8 mouse cellular contexts compared by ENCODE assay signal in genomic region chr19:10025169-10025875, GRCm38 (mm10). TPM values are rescaled to one million over a fixed set of nuclear protein-coding genes. Genes with fewer than 3 reads are reported as not detected.
A peak's percentile ranks its signal among the peaks of the same experiment; 100 is the strongest.
DNase-seq lines count a peak whose midpoint lies in the region; ATAC-seq lines count a peak whose summit lies in the region.
"Had no signal": no experiment of that assay in that cellular context is flagged by ENCODE, and none has a peak within 500 bp of the region (broad histone marks: within the 10 kb centered on the region; RNA-seq: fewer than 3 reads in every experiment).

No protein-coding gene starts in this region.

- 0 out of 2 replicates have a peak overlapping the region, but pooled peaks have one; percentile 31 for H3K27ac ChIP-seq in embryonic facial prominence, embryonic 11.5 days (replicated peaks; ENCODE audit: low read depth, low read length)
- H3K27ac ChIP-seq in limb, embryonic 10.5 days, result peak overlapping the region; percentile 76
- H3K27ac ChIP-seq in neural tube, embryonic 14.5 days (ENCODE audit: low read depth, low read length), result no peak overlapping the region; the same call in 1 of the 2 replicates
- H3K27ac ChIP-seq: midbrain, embryonic 12.5 days had no signal

- WGBS in embryonic facial prominence, embryonic 11.5 days, result 25% methylated on average over 8 of the region's 8 CpGs
- WGBS in limb, embryonic 10.5 days, result 29% methylated on average over 8 of the region's 8 CpGs
- 21% methylated on average over 8 of the region's 8 CpGs for WGBS in neural tube, embryonic 14.5 days

- H3K27me3 ChIP-seq in embryonic facial prominence, embryonic 11.5 days (ENCODE audit: control insufficient read depth, insufficient read depth, low read length), result no peaks in the 10 kb centered on the region
- no peaks in the 10 kb centered on the region for H3K27me3 ChIP-seq in limb, embryonic 10.5 days (ENCODE audit: low read depth, poor library complexity, severe bottlenecking)
- H3K27me3 ChIP-seq in neural tube, embryonic 14.5 days (ENCODE audit: control insufficient read depth, insufficient read depth, low read length), result no peaks in the 10 kb centered on the region
- H3K27me3 ChIP-seq: midbrain, embryonic 12.5 days had no signal

- peaks cover 2% of the 10 kb centered on the region for H3K36me3 ChIP-seq in embryonic facial prominence, embryonic 11.5 days (replicated peaks; ENCODE audit: control insufficient read depth, insufficient read depth, low read depth, low read length)
- H3K36me3 ChIP-seq in limb, embryonic 10.5 days, result peaks cover 42% of the 10 kb centered on the region
- no peaks in the 10 kb centered on the region; the same call in 1 of the 2 replicates for H3K36me3 ChIP-seq in neural tube, embryonic 14.5 days (ENCODE audit: control insufficient read depth, insufficient read depth, low read length)
- H3K36me3 ChIP-seq: midbrain, embryonic 12.5 days had no signal

- H3K4me2 ChIP-seq in embryonic facial prominence, embryonic 11.5 days (ENCODE audit: low read depth, low read length), result no peak overlapping the region
- 0 out of 2 replicates have a peak overlapping the region, but pooled peaks have one; percentile 6 for H3K4me2 ChIP-seq in neural tube, embryonic 14.5 days (ENCODE audit: low read depth, low read length)
- H3K4me2 ChIP-seq: midbrain, embryonic 12.5 days had no signal

- intact Hi-C loops in heart, postnatal 14 days (cut with DNase I), result no loop called here

- H3K9ac ChIP-seq in embryonic facial prominence, embryonic 11.5 days (replicated peaks; ENCODE audit: low read length), result no peak overlapping the region
- H3K9ac ChIP-seq in neural tube, embryonic 14.5 days (replicated peaks; ENCODE audit: low read depth, low read length), result no peak overlapping the region
- H3K9ac ChIP-seq: midbrain, embryonic 12.5 days had no signal

- H3K4me1 ChIP-seq in embryonic facial prominence, embryonic 11.5 days (ENCODE audit: control insufficient read depth, insufficient read depth, low read length), result no peaks in the 10 kb centered on the region
- H3K4me1 ChIP-seq in limb, embryonic 10.5 days, result peaks cover 42% of the 10 kb centered on the region
- no peaks in the 10 kb centered on the region for H3K4me1 ChIP-seq in neural tube, embryonic 14.5 days (ENCODE audit: control insufficient read depth, insufficient read depth, low read length)

- no peak for ATAC-seq in embryonic facial prominence, embryonic 11.5 days (replicated peaks; ENCODE audit: insufficient number of reproducible peaks, low FRiP score, low TSS enrichment, low read depth)
- ATAC-seq in neural tube, embryonic 14.5 days (ENCODE audit: low read depth), result peak; percentile 66; the same call in 1 of the 2 replicates

- no peaks in the 10 kb centered on the region for H3K9me3 ChIP-seq in embryonic facial prominence, embryonic 11.5 days (replicated peaks; ENCODE audit: control insufficient read depth, low read length)
- H3K9me3 ChIP-seq in limb, embryonic 10.5 days (replicated peaks), result no peaks in the 10 kb centered on the region
- no peaks in the 10 kb centered on the region for H3K9me3 ChIP-seq in neural tube, embryonic 14.5 days (ENCODE audit: control insufficient read depth, low read length)
- H3K9me3 ChIP-seq: midbrain, embryonic 12.5 days had no signal

- DNase-seq in urinary bladder, postnatal 14 days (ENCODE audit: low spot score), result peak; percentile 51
- DNase-seq in urinary bladder, postnatal 25 days (ENCODE audit: low spot score), result no peak
- peak; percentile 62 for DNase-seq in embryonic facial prominence, embryonic 11.5 days (ENCODE audit: low spot score)
- peak; percentile 65 to 72 for DNase-seq in heart, postnatal 14 days
- DNase-seq in limb, embryonic 10.5 days (ENCODE audit: low spot score), result no peak
- DNase-seq in natural killer cell, adult 2 months (ENCODE audit: low spot score in 2 of 2), result no peak

- no peak overlapping the region for H3K4me3 ChIP-seq in embryonic facial prominence, embryonic 11.5 days (ENCODE audit: low read depth, low read length)
- H3K4me3 ChIP-seq in limb, embryonic 10.5 days, result no peak overlapping the region
- H3K4me3 ChIP-seq in neural tube, embryonic 14.5 days (ENCODE audit: low read depth, low read length), result no peak overlapping the region
- H3K4me3 ChIP-seq: midbrain, embryonic 12.5 days had no signal

RNA-seq across cellular contexts. Expression of gene Fads3, which starts 16.0 kb away (rescaled TPM):
- 3.7 TPM in 2 replicates for polyA plus RNA-seq in embryonic facial prominence, embryonic 11.5 days (2014; fragmentation: Nextera tagmentation; extraction: Ambion mirVana)
- total RNA-seq in heart, postnatal 14 days (2021), result 10 to 100 TPM; 33.0 to 36.3 TPM
- 2.4 and 3.2 TPM in 2 replicates for polyA plus RNA-seq in limb, embryonic 10.5 days (2016; fragmentation: Nextera tagmentation; extraction: Ambion mirVana)
- 19.3 and 19.5 TPM in 2 replicates for polyA plus RNA-seq in neural tube, embryonic 14.5 days (2014; fragmentation: Nextera tagmentation; extraction: Ambion mirVana)

RNA-seq across cellular contexts. Expression of gene Rab3il1, which starts 23.9 kb away (rescaled TPM):
- 53.8 and 56.4 TPM in 2 replicates for polyA plus RNA-seq in embryonic facial prominence, embryonic 11.5 days (2014; fragmentation: Nextera tagmentation; extraction: Ambion mirVana)
- 1 to 10 TPM; 9.7 to 9.9 TPM for total RNA-seq in heart, postnatal 14 days (2021)
- polyA plus RNA-seq in limb, embryonic 10.5 days (2016; fragmentation: Nextera tagmentation; extraction: Ambion mirVana), result 39.2 and 41.5 TPM in 2 replicates
- 13.6 and 23.2 TPM in 2 replicates for polyA plus RNA-seq in neural tube, embryonic 14.5 days (2014; fragmentation: Nextera tagmentation; extraction: Ambion mirVana)

RNA-seq across cellular contexts. Expression of gene Best1, which starts 23.9 kb away (rescaled TPM):
- polyA plus RNA-seq in embryonic facial prominence, embryonic 11.5 days (2014; fragmentation: Nextera tagmentation; extraction: Ambion mirVana), result 1.7 and 1.9 TPM in 2 replicates
- under 1 TPM; 0.17 to 0.29 TPM for total RNA-seq in heart, postnatal 14 days (2021)
- 2.3 TPM in 2 replicates for polyA plus RNA-seq in limb, embryonic 10.5 days (2016; fragmentation: Nextera tagmentation; extraction: Ambion mirVana)
- polyA plus RNA-seq in neural tube, embryonic 14.5 days (2014; fragmentation: Nextera tagmentation; extraction: Ambion mirVana), result 1.5 and 2.3 TPM in 2 replicates

RNA-seq across cellular contexts. Expression of gene Fth1, which starts 44.9 kb away (rescaled TPM):
- polyA plus RNA-seq in embryonic facial prominence, embryonic 11.5 days (2014; fragmentation: Nextera tagmentation; extraction: Ambion mirVana), result 1,303 and 1,312 TPM in 2 replicates
- 1,000 to 10,000 TPM; 2,034 to 2,074 TPM for total RNA-seq in heart, postnatal 14 days (2021)
- 1,175 and 1,229 TPM in 2 replicates for polyA plus RNA-seq in limb, embryonic 10.5 days (2016; fragmentation: Nextera tagmentation; extraction: Ambion mirVana)
- 1,462 and 1,732 TPM in 2 replicates for polyA plus RNA-seq in neural tube, embryonic 14.5 days (2014; fragmentation: Nextera tagmentation; extraction: Ambion mirVana)

Comparison
In these comparisons a context has a peak if more than half of its experiments do, and no peak if none do; other contexts are left out.
1. DNase-seq: peak in urinary bladder, postnatal 14 days (single experiment), embryonic facial prominence, embryonic 11.5 days (single experiment) and heart, postnatal 14 days (2 of 2); none in urinary bladder, postnatal 25 days (single experiment), limb, embryonic 10.5 days (single experiment) and natural killer cell, adult 2 months (0 of 2).